Mouse (Mus musculus): ENCODE data around the gene Mmd2. TPM values are rescaled to one million over a fixed set of nuclear protein-coding genes. Genes with fewer than 3 reads are reported as not detected.

Gene Mmd2
- polyA plus RNA-seq, 1 experiment, result 0.18 TPM

GRCm38 (mm10) chr5:142614513-142614912 is 5.9 kb upstream of the Mmd2 start:
- H3K27me3 ChIP-seq (ENCODE audit: control insufficient read depth, insufficient read depth, low read length), result peaks cover 2% of the 10 kb centered on the region; the same call in 1 of the 2 replicates
- no peaks in the 10 kb centered on the region for H3K4me1 ChIP-seq (ENCODE audit: control insufficient read depth, insufficient read depth, insufficient read length)
- no peak overlapping the region for H3K27ac ChIP-seq (ENCODE audit: insufficient read depth, low read length)
- no peak overlapping the region for H3K4me3 ChIP-seq (ENCODE audit: extremely low read depth, insufficient read depth, insufficient read length)
- no peak for TF ChIP-seq CTCF (IDR thresholded peaks at IDR 0.05; ENCODE audit: extremely low read depth, insufficient read depth, insufficient read length, insufficient replicate concordance)
- TF ChIP-seq POLR2A (IDR thresholded peaks at IDR 0.05; ENCODE audit: low read depth, low read length), result no peak
- no peak for DNase-seq (ENCODE audit: low read depth in 1 of 2, low spot score in 2 of 2)
- 68% methylated on average over 3 of the region's 3 CpGs for WGBS
- H3K36me3 ChIP-seq (ENCODE audit: control insufficient read depth, insufficient read depth, low read length), result no peaks in the 10 kb centered on the region

DNA sequence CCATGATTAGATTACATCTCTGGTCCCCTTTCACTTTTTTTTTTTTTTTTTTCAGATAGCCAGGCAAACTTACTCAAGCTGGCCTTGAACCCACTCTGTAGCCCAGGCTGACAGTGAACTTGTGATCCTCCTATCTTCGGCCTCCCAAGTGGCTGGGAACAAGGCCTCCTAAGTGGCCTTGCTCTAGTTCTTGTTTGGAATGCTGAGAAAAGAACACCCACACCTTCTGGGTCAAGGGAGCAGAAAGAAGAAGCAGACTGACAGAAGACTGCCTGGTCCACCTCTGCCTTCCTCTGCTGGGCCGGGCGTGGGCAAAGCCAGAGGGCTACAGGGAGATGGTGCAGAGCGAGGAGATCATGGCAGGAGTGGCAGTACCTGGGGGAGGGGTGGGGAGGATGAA is 1.8 kb upstream of the Mmd2 start:
- TF ChIP-seq CTCF (IDR thresholded peaks at IDR 0.05; ENCODE audit: extremely low read depth, insufficient read depth, insufficient read length, insufficient replicate concordance), result no peak
- TF ChIP-seq POLR2A (IDR thresholded peaks at IDR 0.05; ENCODE audit: low read depth, low read length), result no peak
- Histone ChIP-seq H3K27ac (ENCODE audit: insufficient read depth, low read length) (no peak overlapping the region), H3K27me3 (ENCODE audit: control insufficient read depth, insufficient read depth, low read length) (peaks cover 4% of the 10 kb centered on the region), H3K36me3 (ENCODE audit: control insufficient read depth, insufficient read depth, low read length) (no peaks in the 10 kb centered on the region), H3K4me3 (ENCODE audit: extremely low read depth, insufficient read depth, insufficient read length) (no peak overlapping the region; the same call in 1 of the 2 replicates), H3K4me1 (ENCODE audit: control insufficient read depth, insufficient read depth, insufficient read length) (no peaks in the 10 kb centered on the region)
- no peak for DNase-seq (ENCODE audit: low read depth in 1 of 2, low spot score in 2 of 2)
- WGBS, result 74% methylated on average over 4 of the region's 4 CpGs

- TF ChIP-seq CTCF (IDR thresholded peaks at IDR 0.05; ENCODE audit: extremely low read depth, insufficient read depth, insufficient read length, insufficient replicate concordance) (no peak), POLR2A (IDR thresholded peaks at IDR 0.05; ENCODE audit: low read depth, low read length) (no peak)
- H3K4me3 ChIP-seq (ENCODE audit: extremely low read depth, insufficient read depth, insufficient read length), result no peak overlapping the region
- no peaks in the 10 kb centered on the region for H3K4me1 ChIP-seq (ENCODE audit: control insufficient read depth, insufficient read depth, insufficient read length)
- DNase-seq (ENCODE audit: low read depth in 1 of 2, low spot score in 2 of 2), result no peak
- no peaks in the 10 kb centered on the region for H3K36me3 ChIP-seq (ENCODE audit: control insufficient read depth, insufficient read depth, low read length)
- peaks cover 4% of the 10 kb centered on the region for H3K27me3 ChIP-seq (ENCODE audit: control insufficient read depth, insufficient read depth, low read length)
- 13% methylated on average over 4 of the region's 4 CpGs for WGBS
- no peak overlapping the region for H3K27ac ChIP-seq (ENCODE audit: insufficient read depth, low read length)
Observed at GRCm38 (mm10) chr5:142608989-142609325, 357 bp upstream of the Mmd2 start.

GRCm38 (mm10) chr5:142605288-142605687 is 3.3 kb downstream of the Mmd2 start:
- no peaks in the 10 kb centered on the region for H3K36me3 ChIP-seq (ENCODE audit: control insufficient read depth, insufficient read depth, low read length)
- no peak for DNase-seq (ENCODE audit: low read depth in 1 of 2, low spot score in 2 of 2)
- H3K27ac ChIP-seq (ENCODE audit: insufficient read depth, low read length), result no peak overlapping the region
- TF ChIP-seq POLR2A (IDR thresholded peaks at IDR 0.05; ENCODE audit: low read depth, low read length), result no peak
- no peak for TF ChIP-seq CTCF (IDR thresholded peaks at IDR 0.05; ENCODE audit: extremely low read depth, insufficient read depth, insufficient read length, insufficient replicate concordance)
- H3K4me3 ChIP-seq (ENCODE audit: extremely low read depth, insufficient read depth, insufficient read length), result no peak overlapping the region
- H3K27me3 ChIP-seq (ENCODE audit: control insufficient read depth, insufficient read depth, low read length), result peaks cover 4% of the 10 kb centered on the region
- WGBS, result 88% methylated on average over 12 of the region's 12 CpGs
- H3K4me1 ChIP-seq (ENCODE audit: control insufficient read depth, insufficient read depth, insufficient read length), result no peaks in the 10 kb centered on the region

- Histone ChIP-seq H3K4me3 (ENCODE audit: extremely low read depth, insufficient read depth, insufficient read length) (no peak overlapping the region), H3K4me1 (ENCODE audit: control insufficient read depth, insufficient read depth, insufficient read length) (no peaks in the 10 kb centered on the region), H3K36me3 (ENCODE audit: control insufficient read depth, insufficient read depth, low read length) (no peaks in the 10 kb centered on the region), H3K27ac (ENCODE audit: insufficient read depth, low read length) (no peak overlapping the region), H3K27me3 (ENCODE audit: control insufficient read depth, insufficient read depth, low read length) (peaks cover 4% of the 10 kb centered on the region)
- no peak for DNase-seq (ENCODE audit: low read depth in 1 of 2, low spot score in 2 of 2)
- WGBS, result 80% methylated on average over 7 of the region's 7 CpGs
- no peak for TF ChIP-seq POLR2A (IDR thresholded peaks at IDR 0.05; ENCODE audit: low read depth, low read length)
- no peak for TF ChIP-seq CTCF (IDR thresholded peaks at IDR 0.05; ENCODE audit: extremely low read depth, insufficient read depth, insufficient read length, insufficient replicate concordance)
Observed at GRCm38 (mm10) chr5:142604379-142604778, 4.2 kb downstream of the Mmd2 start.

DNA sequence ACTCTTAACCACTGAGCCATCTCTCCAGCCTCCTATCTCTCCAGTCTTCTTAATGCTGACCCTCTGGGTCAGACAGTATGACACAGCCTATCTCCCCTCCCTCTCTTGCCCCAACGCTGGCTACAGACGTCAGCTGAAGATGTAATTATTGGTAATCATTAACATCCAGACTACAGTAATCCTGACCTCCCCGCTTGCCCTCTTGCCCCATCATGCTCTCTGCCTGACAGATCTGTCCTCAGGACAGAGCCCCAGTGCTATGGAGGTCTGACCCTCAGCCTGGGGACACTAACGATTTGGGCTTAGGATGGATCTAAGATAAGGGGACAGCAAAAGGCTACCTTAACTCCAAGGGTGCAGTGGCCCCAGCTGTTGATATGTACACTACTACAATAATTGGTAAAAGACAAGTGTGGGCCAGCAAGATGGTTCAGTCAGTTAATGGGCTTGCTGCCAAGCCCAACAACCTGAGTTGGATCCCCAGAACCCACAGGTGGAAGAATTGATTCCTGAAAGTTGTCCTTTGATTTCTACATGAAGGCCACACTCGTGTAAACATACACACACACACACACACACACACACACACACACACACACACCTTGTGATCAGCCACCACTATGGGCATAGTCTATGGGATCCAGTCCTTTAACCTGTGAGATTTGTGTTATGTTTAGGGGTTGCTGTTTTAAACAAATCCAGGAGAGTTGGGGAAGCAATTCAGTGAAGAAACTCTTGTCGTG is 10.8 kb downstream of the Mmd2 start:
- WGBS, result 84% methylated on average over 6 of the region's 6 CpGs
- TF ChIP-seq CTCF (IDR thresholded peaks at IDR 0.05; ENCODE audit: extremely low read depth, insufficient read depth, insufficient read length, insufficient replicate concordance), result no peak
- TF ChIP-seq POLR2A (IDR thresholded peaks at IDR 0.05; ENCODE audit: low read depth, low read length), result no peak

GRCm38 (mm10) chr5:142596723-142597122 is 11.9 kb downstream of the Mmd2 start:
- no peaks in the 10 kb centered on the region for H3K27me3 ChIP-seq (ENCODE audit: control insufficient read depth, insufficient read depth, low read length)
- no peaks in the 10 kb centered on the region for H3K4me1 ChIP-seq (ENCODE audit: control insufficient read depth, insufficient read depth, insufficient read length)
- no peaks in the 10 kb centered on the region for H3K36me3 ChIP-seq (ENCODE audit: control insufficient read depth, insufficient read depth, low read length)
- H3K4me3 ChIP-seq (ENCODE audit: extremely low read depth, insufficient read depth, insufficient read length), result no peak overlapping the region
- 74% methylated on average over 6 of the region's 6 CpGs for WGBS
- H3K27ac ChIP-seq (ENCODE audit: insufficient read depth, low read length), result no peak overlapping the region
- DNase-seq (ENCODE audit: low read depth in 1 of 2, low spot score in 2 of 2), result no peak
- TF ChIP-seq CTCF (IDR thresholded peaks at IDR 0.05; ENCODE audit: extremely low read depth, insufficient read depth, insufficient read length, insufficient replicate concordance) (no peak), POLR2A (IDR thresholded peaks at IDR 0.05; ENCODE audit: low read depth, low read length) (no peak)

More for the DNA sequence above, 10.8 kb downstream of the Mmd2 start:
- Histone ChIP-seq H3K36me3 (ENCODE audit: control insufficient read depth, insufficient read depth, low read length) (no peaks in the 10 kb centered on the region), H3K27ac (ENCODE audit: insufficient read depth, low read length) (no peak overlapping the region), H3K27me3 (ENCODE audit: control insufficient read depth, insufficient read depth, low read length) (no peaks in the 10 kb centered on the region), H3K4me1 (ENCODE audit: control insufficient read depth, insufficient read depth, insufficient read length) (no peaks in the 10 kb centered on the region), H3K4me3 (ENCODE audit: extremely low read depth, insufficient read depth, insufficient read length) (no peak overlapping the region)
- no peak for DNase-seq (ENCODE audit: low read depth in 1 of 2, low spot score in 2 of 2)
